Mouse (Mus musculus) MEL (cell line): Measurements from ENCODE around the gene AC134908.4. TPM values are rescaled to one million over a fixed set of nuclear protein-coding genes. Genes with fewer than 3 reads are reported as not detected.

Experiments used
- DNase-seq: peaks from one replicate; pipeline ENCODE4 v3.0.0; 2011; ENCODE audit warnings: low read depth, low spot score
- H3K27ac ChIP-seq: 2 replicates; pipeline ENCODE4 v1.5.1; 2012; ENCODE audit warnings: low read depth, mild to moderate bottlenecking, control low read depth, low read length, moderate library complexity; ENCODE audit not compliant: control insufficient read depth
- H3K27me3 ChIP-seq, 2 experiments: fragments of 150-350 bp in 1 of 2; sonication (generic) in 1 of 2; 2 replicates each; pipeline ENCODE4 v1.6.1; 2012; ENCODE audit warnings: low read length in 2 of 2, mild to moderate bottlenecking in 2 of 2, improper control_type of control experiment in 1 of 2, moderate library complexity in 1 of 2; ENCODE audit not compliant: insufficient read depth in 2 of 2, control insufficient read depth in 1 of 2
- H3K36me3 ChIP-seq, 2 experiments: 2 replicates each; pipeline ENCODE4 v1.6.1; 2012 to 2014; ENCODE audit warnings: low read length in 2 of 2, improper control_type of control experiment in 1 of 2, inconsistent platforms in 1 of 2, mild to moderate bottlenecking in 1 of 2; ENCODE audit not compliant: insufficient read depth in 2 of 2, control insufficient read depth in 1 of 2
- H3K4me1 ChIP-seq, 2 experiments: fragments of 150-350 bp in 1 of 2; sonication (generic) in 1 of 2; 2 replicates each; pipeline ENCODE4 v1.6.1; 2012; ENCODE audit warnings: low read length in 2 of 2, improper control_type of control experiment in 1 of 2, mild to moderate bottlenecking in 1 of 2; ENCODE audit not compliant: insufficient read depth in 2 of 2, control insufficient read depth in 1 of 2
- H3K4me3 ChIP-seq, 2 experiments: fragments of 150-350 bp in 1 of 2; sonication (generic) in 1 of 2; 2 replicates each; pipeline ENCODE4 v1.5.1; 2012; ENCODE audit warnings: low read depth in 2 of 2, low read length in 2 of 2, mild to moderate bottlenecking in 2 of 2, moderate library complexity in 2 of 2, control low read depth in 1 of 2, improper control_type of control experiment in 1 of 2; ENCODE audit not compliant: control insufficient read depth in 1 of 2, insufficient read depth in 1 of 2
- H3K79me2 ChIP-seq: 2 replicates; pipeline ENCODE4 v1.6.1; 2012; ENCODE audit warnings: mild to moderate bottlenecking, low read length, moderate library complexity; ENCODE audit not compliant: control insufficient read depth, poor library complexity, insufficient read depth
- H3K9ac ChIP-seq: 2 replicates; pipeline ENCODE4 v1.6.1; 2012; ENCODE audit warnings: low read depth, mild to moderate bottlenecking, control low read depth, low read length, moderate library complexity; ENCODE audit not compliant: control insufficient read depth, poor library complexity, severe bottlenecking
- H3K9me3 ChIP-seq: fragments of 150-350 bp; sonication (generic); replicated peaks from 2 replicates; pipeline ENCODE4 v1.6.1; 2012; ENCODE audit warnings: mild to moderate bottlenecking, low read length, improper control_type of control experiment, moderate library complexity; ENCODE audit not compliant: insufficient read depth
- BHLHE40 ChIP-seq: IDR thresholded peaks from 2 replicates; pipeline ENCODE4 v1.6.1; 2012; ENCODE audit warnings: low read depth, mild to moderate bottlenecking, inconsistent platforms, low read length, improper control_type of control experiment, borderline replicate concordance
- CHD2 ChIP-seq: IDR thresholded peaks from 2 replicates; pipeline ENCODE4 v1.6.1; 2011; ENCODE audit warnings: low read length, improper control_type of control experiment
- E2F4 ChIP-seq: IDR thresholded peaks from 2 replicates; pipeline ENCODE4 v1.6.1; 2011; ENCODE audit warnings: low read depth, low read length, improper control_type of control experiment, borderline replicate concordance
- ELF1 ChIP-seq: IDR thresholded peaks from 2 replicates; pipeline ENCODE4 v1.6.1; 2014; ENCODE audit warnings: low read depth, mild to moderate bottlenecking, inconsistent platforms, low read length, improper control_type of control experiment, moderate library complexity
- EP300 ChIP-seq, 2 experiments: IDR thresholded peaks; 2 replicates each; pipeline ENCODE4 v1.6.1; 2011; ENCODE audit warnings: improper control_type of control experiment in 2 of 2, low read length in 2 of 2, low read depth in 1 of 2, mild to moderate bottlenecking in 1 of 2
- ETS1 ChIP-seq: IDR thresholded peaks from 2 replicates; pipeline ENCODE4 v1.6.1; 2012; ENCODE audit warnings: low read depth, mild to moderate bottlenecking, inconsistent platforms, low read length, improper control_type of control experiment, moderate library complexity
- JUND ChIP-seq: IDR thresholded peaks from 2 replicates; pipeline ENCODE4 v1.6.1; 2011; ENCODE audit warnings: low read depth, mild to moderate bottlenecking, improper control_type of control experiment, low read length
- KAT2A ChIP-seq: conservative IDR thresholded peaks from 2 replicates; pipeline ENCODE4 v1.6.1; 2012; ENCODE audit warnings: low read depth, low read length, improper control_type of control experiment, inconsistent platforms
- MAFK ChIP-seq: IDR thresholded peaks from 2 replicates; pipeline ENCODE4 v1.6.1; 2011; ENCODE audit warnings: low read depth, mild to moderate bottlenecking, low read length, improper control_type of control experiment, borderline replicate concordance
- MAZ ChIP-seq: IDR thresholded peaks from 2 replicates; pipeline ENCODE4 v1.6.1; 2012; ENCODE audit warnings: low read depth, mild to moderate bottlenecking, inconsistent platforms, low read length, improper control_type of control experiment
- MXI1 ChIP-seq: IDR thresholded peaks from 2 replicates; pipeline ENCODE4 v1.6.1; 2011; ENCODE audit warnings: mild to moderate bottlenecking, low read depth, low read length, improper control_type of control experiment
- MYB ChIP-seq: IDR thresholded peaks from 2 replicates; pipeline ENCODE4 v1.6.1; 2011; ENCODE audit warnings: mild to moderate bottlenecking, low read depth, low read length, improper control_type of control experiment
- MYC ChIP-seq: IDR thresholded peaks from 2 replicates; pipeline ENCODE4 v1.6.1; 2011; ENCODE audit warnings: low read depth, mild to moderate bottlenecking, low read length, improper control_type of control experiment, moderate library complexity
- NRF1 ChIP-seq: IDR thresholded peaks from 2 replicates; pipeline ENCODE4 v1.6.1; 2014; ENCODE audit warnings: low read depth, mild to moderate bottlenecking, inconsistent platforms, low read length, improper control_type of control experiment, moderate library complexity; ENCODE audit not compliant: poor library complexity, insufficient read depth, severe bottlenecking
- POLR2A ChIP-seq, 2 experiments: IDR thresholded peaks; 2 replicates each; pipeline ENCODE4 v1.6.1; 2011 to 2012; ENCODE audit warnings: low read length in 2 of 2, mild to moderate bottlenecking in 2 of 2, control low read depth in 1 of 2, improper control_type of control experiment in 1 of 2, low read depth in 1 of 2, moderate library complexity in 1 of 2; ENCODE audit not compliant: control insufficient read depth in 1 of 2, insufficient read depth in 1 of 2, poor library complexity in 1 of 2
- POLR2AphosphoS2 ChIP-seq: IDR thresholded peaks from 2 replicates; pipeline ENCODE4 v1.6.1; 2011; ENCODE audit warnings: low read length, improper control_type of control experiment
- POLR2AphosphoS5 ChIP-seq: IDR thresholded peaks from 2 replicates; pipeline ENCODE4 v1.6.1; 2012; ENCODE audit warnings: low read depth, borderline replicate concordance, mild to moderate bottlenecking, inconsistent platforms, low read length, moderate library complexity, mixed read lengths
- RAD21 ChIP-seq: IDR thresholded peaks from 2 replicates; pipeline ENCODE4 v1.6.1; 2011; ENCODE audit warnings: mild to moderate bottlenecking, low read depth, low read length, improper control_type of control experiment
- RCOR1 ChIP-seq: IDR thresholded peaks from 2 replicates; pipeline ENCODE4 v1.6.1; 2012; ENCODE audit warnings: low read depth, mild to moderate bottlenecking, inconsistent platforms, low read length, improper control_type of control experiment
- SIN3A ChIP-seq: IDR thresholded peaks from 2 replicates; pipeline ENCODE4 v1.6.1; 2012; ENCODE audit warnings: low read length, improper control_type of control experiment, inconsistent platforms
- TAL1 ChIP-seq: IDR thresholded peaks from 2 replicates; pipeline ENCODE4 v1.6.1; 2012; ENCODE audit warnings: mild to moderate bottlenecking, inconsistent platforms, low read length, moderate library complexity, mixed read lengths
- TBP ChIP-seq: IDR thresholded peaks from 2 replicates; pipeline ENCODE4 v1.8.0; 2011; ENCODE audit warnings: low read depth, low read length, improper control_type of control experiment
- TCF12 ChIP-seq: IDR thresholded peaks from 2 replicates; pipeline ENCODE4 v1.6.1; 2014; ENCODE audit warnings: low read depth, mild to moderate bottlenecking, inconsistent platforms, low read length, improper control_type of control experiment, moderate library complexity
- UBTF ChIP-seq: IDR thresholded peaks from 2 replicates; pipeline ENCODE4 v1.6.1; 2012; ENCODE audit warnings: low read depth, mild to moderate bottlenecking, inconsistent platforms, low read length, improper control_type of control experiment, moderate library complexity, borderline replicate concordance; ENCODE audit not compliant: insufficient read depth
- ZC3H11A ChIP-seq: IDR thresholded peaks from 2 replicates; pipeline ENCODE4 v1.6.1; 2012; ENCODE audit warnings: low read depth, mild to moderate bottlenecking, inconsistent platforms, low read length, improper control_type of control experiment
- ZKSCAN1 ChIP-seq: IDR thresholded peaks from 2 replicates; pipeline ENCODE4 v1.6.1; 2012; ENCODE audit warnings: low read depth, mild to moderate bottlenecking, inconsistent platforms, low read length, improper control_type of control experiment, moderate library complexity
- ZMIZ1 ChIP-seq: IDR thresholded peaks from 2 replicates; pipeline ENCODE4 v1.6.1; 2012; ENCODE audit warnings: low read depth, mild to moderate bottlenecking, inconsistent platforms, low read length, improper control_type of control experiment, moderate library complexity
- ZNF384 ChIP-seq: IDR thresholded peaks from 2 replicates; pipeline ENCODE4 v1.6.1; 2012; ENCODE audit warnings: low read depth, mild to moderate bottlenecking, inconsistent platforms, low read length, improper control_type of control experiment
- polyA plus RNA-seq, 2 experiments: library from polyadenylated mRNA; stranded (reverse) in 1 of 2; unstranded in 1 of 2; fragments of >175 nt in 1 of 2; fragments of >200 nt in 1 of 2; gene quantifications; 2 replicates each; pipeline versions ENCODE4 v1.2.1 to v1.2.4; 2012; ENCODE audit warnings: low replicate concordance in 2 of 2, low read depth in 1 of 2; ENCODE audit not compliant: insufficient read length in 2 of 2, insufficient read depth in 1 of 2, missing spikeins in 1 of 2
- total RNA-seq: library from RNA; depleted of rRNA; stranded (reverse); fragments of 300-350 nt; gene quantifications from 2 replicates; pipeline ENCODE4 v1.2.3, GENCODE M21; 2012

Gene AC134908.4
- total and polyA plus RNA-seq, 3 experiments, result 0.92 TPM; not detected in 2

DNA sequence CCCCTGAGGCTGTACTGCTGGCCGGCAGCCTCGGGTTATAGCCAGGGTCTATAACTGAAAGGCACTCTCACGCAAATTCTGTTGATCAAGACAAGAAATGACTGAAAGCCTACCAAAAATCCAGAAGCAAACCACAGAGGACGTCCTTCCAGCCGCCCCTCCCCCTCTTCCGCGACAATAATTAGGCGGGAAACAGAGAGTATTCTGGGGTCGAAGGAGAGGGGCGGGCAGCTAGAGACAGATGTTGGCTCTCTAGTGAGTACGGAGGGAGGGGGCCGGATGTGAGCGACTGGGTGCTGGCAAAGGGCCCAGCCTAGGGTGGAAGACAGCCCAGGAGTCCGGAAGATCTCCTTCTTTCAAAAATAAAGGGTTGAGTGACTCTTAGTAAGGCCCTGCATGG lies 2.8 kb downstream of the AC134908.4 start, which contains the start of gene Fam173a:
Gene Fam173a (minus strand): TSS at position 287 of the 400 bp plus-strand sequence.
- peak; percentile 96 for DNase-seq
- H3K4me1 ChIP-seq, result peaks cover 0 to 29% of the 10 kb centered on the region in 2 experiments; a peak in 2 of 4 replicates

DNA sequence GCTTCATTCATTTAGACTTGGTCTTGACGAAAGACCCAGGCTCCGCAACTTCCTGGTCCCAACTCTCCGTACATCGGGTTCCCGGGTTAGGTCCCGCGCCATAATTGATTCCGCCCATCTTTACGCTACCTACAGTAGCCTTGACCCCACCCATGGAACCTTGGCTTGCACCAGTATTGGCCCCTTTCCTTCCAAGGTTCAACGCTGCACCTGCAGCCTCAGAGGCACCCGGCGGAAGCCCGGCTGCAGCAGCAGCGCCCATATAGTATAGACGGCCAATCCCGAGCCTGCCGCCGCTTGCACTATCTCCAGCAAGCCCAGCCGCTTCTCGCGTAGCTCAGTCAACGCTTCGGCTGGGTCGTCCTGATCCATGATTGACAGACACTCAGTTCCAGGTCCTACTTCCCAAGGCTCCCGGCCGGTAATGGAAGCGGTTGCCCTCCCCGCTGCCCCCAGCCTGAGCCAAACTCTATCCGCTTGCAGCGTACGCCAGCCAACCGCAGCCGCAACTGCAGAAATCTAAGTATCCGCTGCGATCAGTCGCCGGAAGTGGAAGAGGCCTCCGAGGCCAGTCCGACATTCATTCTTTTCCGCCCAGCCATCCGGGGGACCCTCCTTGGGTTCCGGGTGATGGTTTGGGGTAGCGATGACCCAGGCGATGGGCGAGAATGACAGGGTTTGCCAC lies 3.5 kb downstream of the AC134908.4 start:
- Histone ChIP-seq H3K4me1 (peaks cover 0 to 24% of the 10 kb centered on the region in 2 experiments; a peak in 2 of 4 replicates), H3K36me3 (peaks cover 0 to 5% of the 10 kb centered on the region in 2 experiments; a peak in 1 of 4 replicates)
- DNase-seq, result peak; percentile 95
- TF ChIP-seq E2F4, result no peak
- peak; percentile 80 for TF ChIP-seq POLR2AphosphoS2
- TF ChIP-seq TAL1, result no peak
- no peak for TF ChIP-seq ZC3H11A
- TF ChIP-seq EP300 (IDR thresholded peaks at IDR 0.05; ENCODE audit: low read depth in 1 of 2, low read length in 2 of 2), result peak in 1 of 2 experiments; percentile 36; a peak in 2 of 4 replicates
- no peak for TF ChIP-seq JUND
- peak; percentile 6; the same call in 1 of the 2 replicates for TF ChIP-seq MAZ
- no peak for TF ChIP-seq MYC
- TF ChIP-seq ZKSCAN1, result no peak
- peak; percentile 64 for TF ChIP-seq TCF12
- TF ChIP-seq UBTF, result 0 out of 2 replicates have a peak, but pooled peaks have one; percentile 67
- no peak for TF ChIP-seq RCOR1
- no peak for TF ChIP-seq CHD2
- TF ChIP-seq SIN3A, result peak; percentile 81
- no peak for TF ChIP-seq ZNF384
- TF ChIP-seq BHLHE40, result no peak
- TF ChIP-seq TBP, result peak; percentile 89
- peak; percentile 55 to 82; a peak in 3 of 4 replicates for TF ChIP-seq POLR2A (IDR thresholded peaks at IDR 0.05; ENCODE audit: control insufficient read depth in 1 of 2, insufficient read depth in 1 of 2, low read depth in 1 of 2, low read length in 2 of 2, poor library complexity in 1 of 2)
- TF ChIP-seq MXI1, result peak; percentile 43; the same call in 1 of the 2 replicates
- no peak; the same call in 1 of the 2 replicates for TF ChIP-seq KAT2A
- TF ChIP-seq NRF1, result peak; percentile 32; the same call in 1 of the 2 replicates
- no peak; the same call in 1 of the 2 replicates for TF ChIP-seq POLR2AphosphoS5

More for the DNA sequence above, 2.8 kb downstream of the AC134908.4 start, which contains the start of gene Fam173a:
- Histone ChIP-seq H3K27ac (peak within 1 kb of the TSS; percentile 97), H3K27me3 (no peaks in the 10 kb centered on the region), H3K9ac (peak within 1 kb of the TSS; percentile 87), H3K79me2 (peaks cover 20% of the 10 kb centered on the region), H3K36me3 (peaks cover 0 to 7% of the 10 kb centered on the region in 2 experiments; a peak in 1 of 4 replicates), H3K4me3 (peak within 1 kb of the TSS; percentile 67 to 84), H3K9me3 (no peaks in the 10 kb centered on the region)
- peak in 1 of 2 experiments; percentile 37; a peak in 1 of 4 replicates for TF ChIP-seq EP300 (IDR thresholded peaks at IDR 0.05; ENCODE audit: low read depth in 1 of 2, low read length in 2 of 2)
- peak; percentile 90 for TF ChIP-seq POLR2AphosphoS2
- TF ChIP-seq SIN3A, result 0 out of 2 replicates have a peak, but pooled peaks have one; percentile 46
- peak; percentile 91; the same call in 1 of the 2 replicates for TF ChIP-seq E2F4
- TF ChIP-seq MAZ, result peak; percentile 92
- TF ChIP-seq POLR2A (IDR thresholded peaks at IDR 0.05; ENCODE audit: control insufficient read depth in 1 of 2, insufficient read depth in 1 of 2, low read depth in 1 of 2, low read length in 2 of 2, poor library complexity in 1 of 2), result peak; percentile 12 to 17; a peak in 1 of 4 replicates
- no peak for TF ChIP-seq MAFK
- TF ChIP-seq MYC, result peak; percentile 25; the same call in 1 of the 2 replicates
- TF ChIP-seq ETS1, result peak; percentile 72; the same call in 1 of the 2 replicates
- TF ChIP-seq ELF1, result peak; percentile 46; the same call in 1 of the 2 replicates
- TF ChIP-seq ZKSCAN1, result no peak
- TF ChIP-seq TBP, result 0 out of 2 replicates have a peak, but pooled peaks have one; percentile 29
- TF ChIP-seq MYB, result no peak
- TF ChIP-seq RAD21, result no peak
- peak; percentile 61; the same call in 1 of the 2 replicates for TF ChIP-seq ZMIZ1
- TF ChIP-seq MXI1, result 0 out of 2 replicates have a peak, but pooled peaks have one; percentile 14

More for the DNA sequence above, 3.5 kb downstream of the AC134908.4 start:
- Histone ChIP-seq H3K79me2 (peaks cover 20% of the 10 kb centered on the region), H3K27me3 (no peaks in the 10 kb centered on the region), H3K27ac (peak overlapping the region; percentile 97), H3K4me3 (peak overlapping the region; percentile 67 to 84), H3K9ac (peak overlapping the region; percentile 87), H3K9me3 (no peaks in the 10 kb centered on the region)
